Mouse (Mus musculus) embryonic fibroblast, embryonic 13.5 days (primary cell): ENCODE data around the gene Mdfic.

Experiments used
- CTCF ChIP-seq: IDR thresholded peaks from 2 replicates; pipeline ENCODE4 v1.5.1; 2011; ENCODE audit warnings: mild to moderate bottlenecking, control low read depth, low read length, moderate library complexity, borderline replicate concordance; ENCODE audit not compliant: insufficient read depth
- POLR2A ChIP-seq: IDR thresholded peaks from 2 replicates; pipeline ENCODE4 v1.6.1; 2011; ENCODE audit warnings: low read depth, mild to moderate bottlenecking, control low read depth, low read length, moderate library complexity

GRCm38 (mm10) chr6:15760750-15761149 is 40.3 kb downstream of the Mdfic start:
- no peak for TF ChIP-seq CTCF
- no peak for TF ChIP-seq POLR2A
